Mouse (Mus musculus) layer of hippocampus, adult 9-11 months (tissue): Measurements from ENCODE around the gene Lipm.

Experiments
- DNase-seq: peaks from one replicate; pipeline ENCODE4 v3.0.0; 2022

Lipm gene

DNA sequence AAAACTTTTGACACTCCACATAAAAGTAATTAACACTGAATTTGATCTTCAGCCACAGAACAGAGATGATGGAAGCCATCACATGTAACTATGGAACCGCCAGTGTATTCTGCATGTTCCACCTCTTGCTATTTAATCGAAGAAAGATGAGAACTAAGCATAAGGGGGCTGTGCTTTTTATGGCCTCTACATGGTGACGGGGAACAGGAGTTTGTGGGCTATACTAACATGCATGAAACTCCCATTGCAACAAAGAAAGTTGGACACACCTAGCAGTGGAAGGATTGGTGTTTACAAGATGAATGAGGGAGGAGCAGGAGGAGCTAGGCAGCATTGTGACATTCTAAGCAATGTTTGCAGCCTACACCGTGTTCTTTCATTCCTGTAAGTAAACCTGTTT lies at the start of gene Lipm:
Gene Lipm, plus strand, starts transcription at position 301 of the 400 bp plus-strand sequence.
- no peak for DNase-seq

DNA sequence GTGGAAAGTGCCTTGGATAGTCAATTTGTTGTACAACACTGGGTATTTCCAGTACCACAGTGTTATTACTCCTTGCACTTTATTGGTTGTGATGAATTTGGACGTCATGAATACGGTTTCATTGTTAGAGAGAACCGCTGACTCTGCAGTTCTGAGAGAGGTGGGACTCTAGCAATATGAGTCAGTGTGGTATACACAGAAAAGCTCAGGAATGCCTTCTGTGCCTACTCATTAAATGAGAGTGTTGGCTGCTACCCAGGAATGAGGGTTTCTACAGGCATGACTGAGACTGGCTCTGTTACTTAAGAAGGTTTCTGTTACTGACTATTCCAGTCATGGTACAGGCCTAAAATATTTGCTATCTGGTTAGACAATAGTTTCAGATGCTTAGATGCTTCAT lies 49.2 kb upstream of the Lipm start:
- no peak for DNase-seq

DNA sequence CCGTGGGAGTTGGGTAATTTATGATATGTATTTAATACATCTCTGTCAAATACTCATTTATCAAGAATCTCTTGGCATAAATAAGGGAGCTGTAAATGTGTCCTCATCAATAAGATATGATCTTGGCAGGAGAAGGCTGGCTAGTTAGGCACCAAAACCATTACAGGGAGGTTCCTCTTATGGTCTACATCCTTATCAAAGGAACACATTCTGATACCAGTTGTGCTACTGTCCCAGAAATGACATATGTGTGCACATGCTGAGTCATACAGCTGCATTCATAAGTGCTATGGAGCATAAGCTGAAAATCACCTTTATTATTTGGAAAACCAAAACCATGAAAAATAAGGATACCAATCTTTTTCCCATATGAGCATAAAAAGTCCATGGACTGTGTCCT lies 37.2 kb upstream of the Lipm start:
- DNase-seq = no peak

DNA sequence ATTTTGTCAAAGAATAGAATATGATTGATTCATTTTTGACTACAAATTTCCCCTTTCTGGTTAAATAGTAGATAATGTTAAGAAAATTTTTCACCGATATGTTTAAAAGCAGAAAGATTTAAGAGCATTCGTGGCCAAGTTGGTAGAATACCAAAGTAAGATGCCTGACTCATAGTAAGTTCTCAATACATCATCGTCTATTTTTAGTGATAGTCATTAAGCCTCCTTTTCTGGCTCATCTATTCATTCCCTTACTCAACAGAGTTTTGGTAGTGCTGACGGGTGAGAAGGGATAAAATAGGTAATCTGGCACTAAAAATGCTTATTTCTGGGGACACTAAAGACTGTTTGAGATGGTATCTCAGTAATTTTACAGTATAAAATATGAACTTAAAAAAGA lies 36.7 kb upstream of the Lipm start:
- DNase-seq = no peak

DNA sequence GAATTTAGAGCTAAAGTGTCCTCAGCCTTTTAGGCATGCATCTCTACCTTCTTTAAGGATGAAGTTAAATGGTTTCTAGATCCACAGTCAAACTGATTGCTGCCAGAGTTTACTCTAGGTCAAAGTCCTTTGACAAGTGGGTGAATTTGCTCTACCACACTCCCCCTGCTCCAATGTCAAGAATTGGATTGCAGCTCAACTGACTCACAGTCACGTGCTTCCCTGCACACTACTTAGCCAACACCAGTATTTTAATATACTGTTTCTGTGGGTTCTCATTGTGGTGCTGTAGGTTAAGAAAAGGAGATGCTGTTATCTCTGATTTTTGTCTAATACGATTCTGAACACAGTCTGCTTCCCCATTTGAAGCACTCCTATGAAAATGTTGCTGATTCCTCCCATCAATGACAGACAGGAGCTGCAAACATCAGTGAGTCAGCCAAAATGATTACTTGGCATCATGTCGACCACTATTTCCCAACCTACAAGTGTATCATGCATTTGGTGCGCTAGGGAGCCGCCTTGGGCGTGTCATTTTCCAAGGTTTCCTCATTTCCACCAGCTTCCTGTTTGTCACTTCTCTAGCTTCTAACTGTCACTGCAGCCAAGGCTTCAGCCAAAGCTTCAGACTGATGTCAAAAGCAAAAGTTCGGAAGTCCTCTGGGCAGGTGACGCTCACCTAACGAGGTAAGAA lies 33.8 kb upstream of the Lipm start, which contains the start of gene Lipn:
Gene Lipn, plus strand, starts transcription at position 580 of the 694 bp plus-strand sequence.
- no peak for DNase-seq

DNA sequence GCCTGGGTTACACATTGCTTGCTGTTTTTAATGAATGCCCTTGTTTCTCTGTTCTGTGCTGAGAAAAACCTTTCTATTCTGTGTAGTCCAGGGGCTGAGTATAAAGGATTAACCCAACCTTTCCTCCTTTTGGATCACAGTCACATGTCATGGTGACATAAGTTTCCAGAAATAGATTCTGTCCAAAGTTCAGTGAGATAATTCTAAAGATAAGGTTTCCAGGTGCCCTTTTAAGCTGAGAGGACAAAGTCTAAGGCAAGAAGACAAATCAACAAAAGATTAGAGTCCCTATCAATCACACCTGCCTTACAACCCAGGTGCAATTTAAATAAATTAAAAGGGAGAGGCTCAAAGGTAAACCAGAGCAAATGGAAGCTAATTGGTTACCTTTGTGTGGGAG lies 26.5 kb upstream of the Lipm start:
- no peak for DNase-seq

DNA sequence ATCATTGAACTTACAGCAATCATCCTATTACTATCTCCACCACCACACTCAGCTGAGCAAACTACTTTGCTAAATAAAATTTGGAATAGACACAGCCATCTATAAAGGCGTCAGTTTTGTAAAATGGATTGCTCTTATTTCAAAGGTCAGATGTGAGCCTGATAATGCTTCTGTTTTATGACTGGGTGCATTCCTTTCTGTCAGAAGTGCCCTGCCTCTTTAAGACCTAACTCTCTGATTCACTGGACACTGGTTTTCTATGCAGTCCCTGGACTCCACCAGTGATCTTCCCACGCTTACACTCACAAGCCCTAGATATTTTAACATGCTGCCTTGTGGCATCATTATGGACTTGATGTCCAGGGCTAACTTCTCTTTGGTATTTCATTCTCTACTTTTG lies 22.6 kb upstream of the Lipm start:
- no peak for DNase-seq

DNA sequence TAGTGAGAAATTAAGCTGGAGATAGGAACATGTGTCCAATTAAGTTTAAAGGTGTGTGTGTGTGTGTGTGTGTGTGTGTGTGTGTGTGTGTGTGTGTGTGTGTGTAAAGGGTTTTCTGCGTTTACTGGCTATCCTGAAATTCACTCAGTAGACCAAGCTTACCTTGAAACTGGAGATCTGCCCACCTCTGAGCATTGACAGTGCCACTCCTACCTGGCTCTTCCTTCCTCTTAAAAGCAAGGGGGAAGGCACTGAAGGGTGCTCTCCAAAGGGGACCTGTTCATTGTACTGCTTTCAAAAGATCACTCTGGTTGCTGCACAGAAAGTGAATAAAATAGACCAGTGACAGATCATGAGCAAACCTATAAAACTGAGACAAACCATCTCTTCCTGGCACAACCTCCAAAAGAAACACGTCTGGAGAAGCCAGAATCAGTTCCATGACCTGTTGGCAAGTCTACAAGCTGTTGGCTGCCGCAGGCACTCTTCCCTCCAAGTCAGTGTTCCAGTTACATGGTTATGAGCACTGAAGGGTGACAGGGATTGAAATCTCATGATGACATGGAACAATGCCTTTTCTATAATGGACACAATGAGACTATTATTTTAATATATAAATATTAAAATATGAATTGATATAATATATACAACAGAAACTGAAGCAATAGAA lies 11.6 kb upstream of the Lipm start:
- DNase-seq = no peak

DNA sequence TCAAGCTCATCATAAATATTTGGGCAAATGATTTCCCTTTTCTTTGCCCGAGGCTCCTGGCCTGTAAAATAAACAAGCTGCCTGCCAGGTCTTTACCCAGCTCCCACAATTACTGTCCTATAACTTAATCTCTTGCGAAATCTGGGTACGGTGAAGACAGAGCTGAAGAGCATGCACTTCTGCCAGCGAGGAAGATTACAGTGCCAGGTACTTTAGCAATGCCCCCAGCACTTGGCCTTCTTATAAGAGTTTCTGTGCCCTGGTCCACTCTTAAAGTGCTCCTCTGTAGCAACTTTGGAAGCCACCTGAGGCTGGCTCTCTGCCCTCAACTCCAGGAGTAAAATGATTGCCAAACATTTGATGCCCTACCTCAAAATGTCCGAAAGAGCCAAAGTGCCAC lies 5.4 kb upstream of the Lipm start:
- no peak for DNase-seq

DNA sequence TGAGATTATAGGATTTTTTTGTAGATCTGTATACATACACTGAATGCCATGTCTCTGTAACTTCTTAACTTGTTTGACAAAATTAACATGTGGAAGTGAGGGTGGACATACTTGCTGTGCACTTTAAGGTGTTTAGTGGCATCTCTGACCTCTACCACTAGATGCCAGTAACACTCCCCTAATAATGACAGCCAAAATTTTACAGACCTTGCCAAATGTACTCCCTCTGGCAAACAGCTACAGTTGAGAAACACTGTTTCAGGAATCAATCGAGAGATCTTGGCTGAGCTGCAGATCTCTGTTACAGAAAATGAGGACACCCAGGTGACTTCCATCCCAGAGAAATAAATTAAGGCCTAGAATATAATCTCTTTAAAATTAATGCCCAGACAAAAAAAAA lies 4.5 kb upstream of the Lipm start:
- DNase-seq = no peak

DNA sequence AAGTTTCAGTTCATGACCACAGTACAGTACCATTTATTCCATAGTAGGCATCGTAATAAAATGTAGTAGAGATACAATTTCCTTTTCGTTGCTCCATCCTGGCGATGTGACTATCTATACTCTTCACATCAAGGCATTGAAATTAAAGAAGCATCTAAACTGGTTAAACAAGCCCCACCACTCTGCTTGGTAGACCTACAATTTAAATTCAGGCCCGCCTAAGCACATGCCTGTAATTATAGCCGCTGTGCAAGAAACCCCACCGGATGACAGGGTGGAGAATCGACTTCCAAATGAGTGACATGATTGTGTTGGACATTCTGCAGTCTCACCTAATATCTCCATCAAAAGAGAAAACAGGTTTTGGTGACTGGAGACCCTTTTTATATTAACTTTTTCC lies 1.2 kb downstream of the Lipm start:
- no peak for DNase-seq

DNA sequence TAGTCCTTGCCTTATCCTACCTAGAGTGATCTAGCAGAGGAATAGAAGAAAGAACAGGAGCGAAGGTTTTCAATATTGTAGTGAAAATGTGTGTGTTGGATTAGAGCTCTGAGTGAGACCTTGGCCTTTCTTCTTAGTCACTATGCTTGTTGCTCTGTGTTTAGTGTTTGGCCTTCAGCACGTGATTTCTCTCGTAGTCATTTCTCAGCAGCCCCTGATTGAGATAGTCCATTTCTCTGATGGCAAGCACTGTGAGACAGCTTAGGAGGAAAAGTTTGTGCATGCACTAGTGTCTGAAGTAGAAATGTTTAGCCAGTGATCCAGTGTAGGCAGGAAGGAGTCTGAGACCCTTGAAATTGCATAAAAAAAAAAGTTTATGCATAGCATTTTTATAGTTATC lies 4.1 kb downstream of the Lipm start:
- no peak for DNase-seq

DNA sequence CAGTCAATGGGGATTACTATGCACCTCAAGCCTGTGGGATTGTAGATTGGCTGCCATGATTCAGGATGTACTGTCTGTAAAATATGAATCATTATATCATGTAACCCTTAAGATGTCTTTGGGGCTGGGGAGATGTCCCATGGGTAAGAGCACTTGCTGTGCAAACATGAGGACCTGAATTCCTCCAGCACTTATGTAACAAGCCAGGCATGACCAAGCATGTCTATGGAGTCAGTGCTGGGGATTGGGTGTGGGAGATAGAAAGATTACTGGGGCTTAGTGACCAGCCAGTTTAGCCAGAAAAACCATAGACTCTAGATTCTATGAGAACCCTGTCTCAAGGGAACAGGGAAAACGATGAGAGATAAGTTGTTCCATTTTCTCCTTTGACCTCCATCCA lies 18.4 kb downstream of the Lipm start:
- no peak for DNase-seq

DNA sequence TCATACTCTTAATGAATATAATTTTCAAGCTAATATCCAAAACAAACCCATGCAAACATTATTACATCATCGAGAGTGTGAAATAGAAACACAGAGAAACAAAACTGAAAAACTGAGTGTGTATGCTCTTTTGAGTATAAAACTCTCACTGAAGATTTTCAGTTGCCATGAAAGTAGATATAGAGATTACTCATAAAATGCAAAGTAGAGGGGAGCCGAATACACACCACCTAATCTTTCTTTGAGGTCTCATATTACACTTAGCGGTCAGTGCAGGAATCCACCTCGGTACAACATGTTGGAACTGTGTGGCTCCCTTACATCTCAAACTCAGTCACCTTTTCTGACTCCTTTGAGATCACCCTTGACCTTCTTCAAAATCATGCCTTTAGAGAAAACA lies 18.9 kb downstream of the Lipm start:
- no peak for DNase-seq

DNA sequence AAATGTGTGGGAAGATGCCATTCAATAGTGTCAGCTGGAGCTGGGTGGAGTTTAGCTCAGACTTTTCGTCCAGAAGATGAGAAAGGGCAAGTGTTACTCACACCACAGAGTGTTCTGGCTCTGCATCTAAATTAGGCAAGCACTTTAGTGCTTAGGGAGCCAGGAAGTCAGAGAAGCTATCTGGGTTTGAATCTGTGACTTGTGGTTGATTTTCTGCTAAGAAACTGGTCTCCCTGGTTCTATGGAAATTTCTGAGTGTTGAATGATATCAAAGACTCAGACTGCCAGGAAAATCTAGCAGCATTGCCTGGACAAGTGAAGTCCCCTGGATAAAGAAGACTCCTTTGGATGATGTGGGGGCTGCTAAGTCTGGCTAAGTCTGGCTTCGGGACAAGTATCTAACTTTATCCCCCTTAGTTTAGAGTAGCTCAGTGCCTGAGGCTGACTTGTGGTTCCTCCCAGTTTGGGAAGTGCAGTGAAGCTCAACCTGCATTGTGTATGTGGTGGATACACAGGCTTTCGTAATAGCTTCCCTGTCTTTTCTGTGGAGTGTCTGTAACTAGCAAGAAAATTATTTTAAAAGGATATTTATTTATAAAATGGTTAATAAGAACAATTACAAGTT lies 19.5 kb downstream of the Lipm start:
- no peak for DNase-seq

DNA sequence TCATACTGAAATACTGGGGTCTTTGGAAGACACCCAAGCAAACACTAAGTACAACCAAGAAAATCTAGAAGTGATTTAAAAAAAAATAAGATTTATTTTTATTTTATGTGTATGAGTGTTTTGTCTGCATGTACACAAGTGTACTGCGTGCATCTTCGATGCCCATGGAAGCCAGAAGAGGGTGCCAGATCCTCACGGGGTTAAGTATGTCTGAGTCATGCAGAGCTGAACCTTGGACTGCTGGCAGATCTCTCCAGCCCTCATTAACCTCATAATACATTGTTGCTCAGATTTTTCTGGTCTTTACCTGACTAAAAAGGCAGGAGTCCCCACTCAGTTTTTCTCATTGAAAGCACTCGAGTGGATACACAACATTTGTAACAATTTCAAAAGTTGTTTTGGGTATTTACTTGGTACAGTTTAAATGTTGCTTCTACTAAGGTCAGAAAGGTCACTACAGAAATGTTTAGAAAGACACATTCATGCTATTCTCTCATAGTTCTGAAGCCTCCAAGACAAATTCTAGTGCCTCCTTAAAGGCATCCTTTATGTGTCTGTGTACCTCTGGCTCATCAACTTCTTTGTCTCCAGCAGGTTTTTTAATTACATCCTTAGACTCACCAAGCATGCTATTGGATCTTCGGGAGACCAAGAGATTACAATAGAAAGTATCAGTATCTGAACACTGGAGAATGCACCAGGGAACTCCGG lies 38.1 kb downstream of the Lipm start:
- DNase-seq = no peak

DNA sequence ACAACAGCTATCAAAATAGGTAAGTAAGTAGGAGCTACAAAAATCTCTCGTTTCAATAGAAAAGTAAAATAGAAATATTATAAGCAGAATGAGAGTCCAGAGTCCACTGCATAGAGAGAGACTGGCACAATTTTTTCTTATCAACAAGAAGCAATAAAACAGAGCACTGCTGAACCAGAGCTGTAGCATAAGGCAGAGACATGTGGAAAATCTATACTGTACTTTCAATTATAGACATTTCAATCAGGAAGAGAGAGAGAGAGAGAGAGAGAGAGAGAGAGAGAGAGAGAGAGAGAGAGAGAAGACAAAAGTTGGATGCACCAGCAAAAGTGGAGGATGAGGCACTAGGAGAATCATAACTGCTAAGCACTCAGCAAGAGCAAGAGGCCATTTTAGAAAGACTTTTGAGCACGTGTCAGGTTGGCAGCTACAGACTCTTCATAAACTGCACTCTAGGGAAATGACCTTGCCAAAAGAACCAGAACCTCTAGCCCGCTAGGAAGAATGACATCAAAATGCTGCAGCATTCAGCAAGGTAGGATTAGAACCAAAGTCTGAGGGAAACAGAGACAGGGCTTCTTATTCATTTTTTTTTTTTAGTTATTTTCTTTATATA lies 38.8 kb downstream of the Lipm start:
- DNase-seq = no peak

DNA sequence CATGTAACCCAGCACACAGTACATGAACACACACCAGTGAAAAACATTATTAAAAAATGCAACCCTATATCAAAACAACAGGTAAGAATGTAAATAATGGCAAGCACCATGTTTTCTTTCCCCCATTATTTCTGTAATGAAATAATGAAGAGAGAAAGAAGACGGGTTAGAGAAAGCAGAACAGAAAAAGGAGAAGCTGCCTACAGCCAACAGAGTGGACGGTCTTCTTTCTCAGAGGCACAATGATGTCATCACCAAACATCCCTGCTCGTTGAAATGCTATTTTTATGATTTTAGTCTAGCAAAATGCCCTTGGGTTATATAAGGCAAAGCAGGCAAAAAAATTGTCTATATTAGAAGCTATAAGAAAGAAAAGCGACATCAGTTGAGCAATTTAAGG lies 47.7 kb downstream of the Lipm start:
- DNase-seq = no peak

DNA sequence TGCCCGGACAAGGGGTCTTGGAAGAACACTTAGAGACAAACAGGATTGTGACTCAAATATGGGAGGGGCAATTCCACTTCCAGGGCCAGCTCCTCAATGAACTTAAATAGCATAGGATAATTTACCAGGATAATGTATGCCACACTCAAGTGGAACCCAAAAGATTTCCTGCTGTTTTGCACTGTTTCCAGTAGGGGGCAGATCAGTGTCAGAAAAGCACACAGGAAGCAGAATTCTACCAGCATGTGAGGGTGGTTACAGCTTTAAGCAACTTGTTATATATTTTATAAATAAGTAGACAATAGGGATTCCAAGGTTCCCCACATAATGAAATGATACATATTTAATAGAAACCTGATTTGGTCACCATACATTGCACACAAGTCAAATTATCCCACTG lies 51.2 kb downstream of the Lipm start:
- DNase-seq = no peak

DNA sequence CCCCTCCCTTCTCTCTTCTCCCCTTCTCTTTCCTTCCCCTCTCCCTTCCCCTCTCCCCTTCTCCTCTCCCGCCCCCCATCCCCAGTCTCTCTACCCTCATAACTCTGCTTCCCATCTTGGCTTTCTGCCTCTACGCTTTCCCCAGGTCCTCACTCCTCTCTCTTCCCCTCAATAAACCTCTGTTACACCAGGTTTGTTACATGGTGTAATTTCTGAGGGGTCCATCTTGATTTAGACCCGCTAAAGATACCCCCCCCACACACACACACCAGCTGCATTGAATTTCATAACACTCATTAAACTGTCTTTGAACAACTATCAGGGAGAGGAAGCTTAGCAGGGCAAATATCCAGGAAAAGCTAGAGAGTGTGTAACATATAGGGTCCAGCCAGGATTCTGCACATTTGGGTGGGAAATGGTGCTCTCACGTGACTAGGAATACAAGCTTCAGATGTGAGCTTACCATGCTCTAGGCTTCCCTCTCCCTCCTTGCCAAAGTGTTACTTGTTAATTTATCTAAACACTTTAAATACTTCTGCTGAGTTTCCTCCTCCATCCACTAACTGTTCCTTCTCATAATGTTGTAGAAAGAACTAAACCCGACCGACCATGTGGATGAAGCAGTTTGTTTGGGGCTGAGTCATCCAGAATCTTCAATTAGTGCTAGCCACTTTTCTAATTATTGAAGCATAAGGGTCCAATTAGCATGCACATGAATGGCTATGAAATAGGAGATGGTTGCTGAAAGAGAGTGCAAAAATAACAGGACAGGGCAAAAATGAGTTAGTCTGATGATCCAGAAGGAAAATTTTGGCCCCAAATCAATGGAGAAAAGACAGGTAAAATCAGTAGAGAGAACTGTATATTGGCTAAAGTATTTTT lies 52.8 kb downstream of the Lipm start:
- DNase-seq = peak; percentile 5

DNA sequence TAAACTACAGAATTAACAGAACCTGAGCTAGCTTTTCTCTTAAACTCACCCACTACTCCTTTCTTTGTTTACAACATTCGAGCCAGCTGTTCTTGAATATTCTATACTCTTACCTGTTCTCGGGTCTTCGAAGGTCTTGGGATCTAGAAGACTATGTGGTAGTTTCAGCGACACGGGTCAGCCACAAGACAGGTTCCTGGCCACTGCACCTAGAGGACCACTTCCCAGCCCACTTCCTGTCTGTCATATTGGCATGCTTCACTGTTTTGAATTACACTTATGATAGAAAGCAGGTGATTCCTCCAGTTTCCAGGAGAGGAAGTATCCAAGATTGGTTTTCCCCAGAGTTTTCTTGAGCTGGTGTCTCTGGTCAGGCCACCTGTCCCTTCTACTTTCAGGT lies 62.0 kb downstream of the Lipm start:
- DNase-seq = no peak

DNA sequence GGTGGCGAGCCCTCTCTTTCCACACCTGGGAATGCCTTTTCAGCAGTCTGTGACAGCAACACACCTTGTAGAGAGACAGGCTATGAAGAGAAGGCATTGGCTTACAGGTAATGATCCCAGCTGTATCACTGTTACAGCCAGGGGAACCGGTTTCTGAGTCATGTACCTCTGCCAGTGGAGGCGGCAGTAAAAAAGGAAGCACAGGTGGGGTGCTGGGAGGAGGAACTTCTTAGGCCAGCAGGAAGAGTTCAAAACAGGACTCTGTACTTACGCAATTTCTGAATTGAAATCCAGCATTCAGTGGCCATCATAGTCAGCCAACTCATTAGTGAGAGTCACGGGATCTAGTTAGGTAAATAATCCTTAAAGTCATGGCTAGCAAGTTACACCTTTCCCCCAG lies 65.2 kb downstream of the Lipm start, which contains the start of gene Ankrd22:
Gene Ankrd22, minus strand, starts transcription at position 163 of the 400 bp plus-strand sequence.
- no peak for DNase-seq
